Mouse (Mus musculus) heart, embryonic 16.5 days (tissue): Measurements from ENCODE around the gene Gcnt7. TPM values are rescaled to one million over a fixed set of nuclear protein-coding genes. Genes with fewer than 3 reads are reported as not detected.

Experiments
- ATAC-seq: fragments of 200-750 bp; cut with Nextera tagmentation; replicated peaks from 2 replicates; pipeline ENCODE4 v1.8.0; 2017; ENCODE audit warnings: moderate number of reproducible peaks; ENCODE audit not compliant: insufficient read depth, low FRiP score; ENCODE audit errors: extremely low read depth
- H3K27ac ChIP-seq: fragments of 300-500 bp; sonication (generic); 2 replicates; pipeline ENCODE4 v1.5.1; 2014; ENCODE audit warnings: mild to moderate bottlenecking, low read length, control low read depth, moderate library complexity
- H3K27me3 ChIP-seq: fragments of 300-500 bp; sonication (generic); 2 replicates; pipeline ENCODE4 v1.6.1; 2014; ENCODE audit warnings: low read length, mixed read lengths; ENCODE audit not compliant: control insufficient read depth, insufficient read depth
- H3K36me3 ChIP-seq: fragments of 300-500 bp; sonication (generic); 2 replicates; pipeline ENCODE4 v1.6.1; 2014; ENCODE audit not compliant: control insufficient read depth, insufficient read depth
- H3K4me1 ChIP-seq: fragments of 300-500 bp; sonication (generic); 2 replicates; pipeline ENCODE4 v1.6.1; 2014; ENCODE audit warnings: low read length, mixed read lengths; ENCODE audit not compliant: control insufficient read depth, insufficient read depth
- H3K4me2 ChIP-seq: fragments of 300-500 bp; sonication (generic); 2 replicates; pipeline ENCODE4 v1.6.1; 2014; ENCODE audit warnings: low read depth, mild to moderate bottlenecking, control low read depth, low read length
- H3K4me3 ChIP-seq: fragments of 300-500 bp; sonication (generic); 2 replicates; pipeline ENCODE4 v1.5.1; 2014; ENCODE audit warnings: mild to moderate bottlenecking, control low read depth, low read length
- H3K9ac ChIP-seq: fragments of 300-500 bp; sonication (generic); 2 replicates; pipeline ENCODE4 v1.6.1; 2014; ENCODE audit warnings: low read length, control low read depth
- H3K9me3 ChIP-seq: fragments of 300-500 bp; sonication (generic); replicated peaks from 2 replicates; pipeline ENCODE4 v1.6.1; 2016; ENCODE audit warnings: low read length; ENCODE audit not compliant: control insufficient read depth
- WGBS: fragments of 180-500 bp; shearing (Covaris S2); extraction: QIAGEN DNeasy Blood & Tissue Kit; methylation state at CpG from one replicate; pipeline ENCODE4 v1.1.7; 2014; 5-methylcytosine and 5-hydroxymethylcytosine counted together
- polyA plus RNA-seq: library from polyadenylated mRNA; unstranded; fragments of >200 nt; fragmentation: Nextera tagmentation; extraction: Ambion mirVana; gene quantifications from 2 replicates; pipeline ENCODE4 v1.2.1, GENCODE M21; 2015

The Gcnt7 gene
- polyA plus RNA-seq, 1 experiment from 2014 or later = 1.4 TPM

GRCm38 (mm10) chr2:172467206-172467605 is 8.8 kb upstream of the Gcnt7 start:
- no peak overlapping the region for H3K4me3 ChIP-seq
- no peaks in the 10 kb centered on the region for H3K27me3 ChIP-seq
- no peak for ATAC-seq
- 96% methylated on average over 5 of the region's 5 CpGs for WGBS
- no peak overlapping the region for H3K27ac ChIP-seq
- no peak overlapping the region for H3K9ac ChIP-seq
- H3K36me3 ChIP-seq = peaks cover 31% of the 10 kb centered on the region
- no peaks in the 10 kb centered on the region for H3K4me1 ChIP-seq
- H3K4me2 ChIP-seq = no peak overlapping the region
- no peaks in the 10 kb centered on the region for H3K9me3 ChIP-seq

- Histone ChIP-seq H3K27me3 (no peaks in the 10 kb centered on the region), H3K36me3 (peaks cover 31% of the 10 kb centered on the region), H3K9me3 (no peaks in the 10 kb centered on the region), H3K4me1 (no peaks in the 10 kb centered on the region), H3K4me2 (no peak overlapping the region), H3K4me3 (no peak overlapping the region), H3K27ac (no peak overlapping the region), H3K9ac (no peak overlapping the region)
- ATAC-seq = no peak
- WGBS = 88% methylated on average over 11 of the region's 11 CpGs
Observed at GRCm38 (mm10) chr2:172466427-172467132, 8.2 kb upstream of the Gcnt7 start.

DNA sequence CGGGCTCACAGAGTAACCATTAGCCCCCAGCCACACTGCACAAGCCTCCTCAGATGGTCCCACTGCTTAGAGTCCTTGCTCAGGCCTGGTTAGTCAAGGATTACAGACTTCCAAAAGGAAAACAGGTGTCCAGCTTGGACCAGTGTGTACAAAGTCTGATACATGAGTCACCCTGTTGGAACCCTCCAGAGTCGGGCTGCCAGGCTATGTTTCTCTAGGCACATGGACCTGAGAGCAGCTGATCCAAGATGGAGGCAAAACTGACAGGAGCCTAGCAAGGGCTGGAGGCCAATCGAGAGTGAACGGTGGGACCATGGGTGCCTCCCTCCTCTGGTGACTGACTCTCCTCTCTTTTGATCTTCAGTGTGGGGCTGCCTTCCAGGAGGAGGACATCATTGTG is 4.4 kb upstream of the Gcnt7 start:
- H3K4me1 ChIP-seq = no peaks in the 10 kb centered on the region
- H3K36me3 ChIP-seq = peaks cover 21% of the 10 kb centered on the region
- H3K4me2 ChIP-seq = no peak overlapping the region
- H3K27ac ChIP-seq = no peak overlapping the region
- no peak for ATAC-seq
- H3K27me3 ChIP-seq = no peaks in the 10 kb centered on the region
- H3K4me3 ChIP-seq = no peak overlapping the region
- H3K9ac ChIP-seq = no peak overlapping the region
- no peaks in the 10 kb centered on the region for H3K9me3 ChIP-seq
- 86% methylated on average over 4 of the region's 4 CpGs for WGBS

DNA sequence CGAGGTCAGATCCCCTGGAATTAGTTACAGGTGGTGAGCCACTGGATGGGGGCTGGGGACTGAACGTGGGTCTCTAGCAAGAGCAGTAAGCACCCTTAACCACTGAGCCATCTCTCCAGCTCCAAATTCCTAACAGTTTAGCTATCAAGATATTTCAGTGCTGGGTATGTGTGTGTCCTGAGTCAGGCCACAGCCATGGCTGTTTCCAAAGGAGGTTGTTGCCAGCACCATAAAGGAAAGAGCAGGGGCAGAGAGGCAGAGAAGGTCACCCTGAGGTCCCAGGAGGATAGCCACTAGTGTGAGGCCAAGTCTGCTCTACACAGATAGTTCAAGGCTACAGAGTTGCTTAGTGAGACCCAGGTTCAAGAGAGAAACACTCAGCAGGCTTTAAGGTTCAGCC is 2.3 kb upstream of the Gcnt7 start:
- Histone ChIP-seq H3K9ac (no peak overlapping the region), H3K4me3 (no peak overlapping the region), H3K27me3 (no peaks in the 10 kb centered on the region), H3K9me3 (no peaks in the 10 kb centered on the region), H3K4me1 (no peaks in the 10 kb centered on the region), H3K27ac (no peak overlapping the region), H3K4me2 (no peak overlapping the region), H3K36me3 (peaks cover 8% of the 10 kb centered on the region)
- WGBS = 57% methylated on average over 2 of the region's 2 CpGs
- ATAC-seq = no peak

DNA sequence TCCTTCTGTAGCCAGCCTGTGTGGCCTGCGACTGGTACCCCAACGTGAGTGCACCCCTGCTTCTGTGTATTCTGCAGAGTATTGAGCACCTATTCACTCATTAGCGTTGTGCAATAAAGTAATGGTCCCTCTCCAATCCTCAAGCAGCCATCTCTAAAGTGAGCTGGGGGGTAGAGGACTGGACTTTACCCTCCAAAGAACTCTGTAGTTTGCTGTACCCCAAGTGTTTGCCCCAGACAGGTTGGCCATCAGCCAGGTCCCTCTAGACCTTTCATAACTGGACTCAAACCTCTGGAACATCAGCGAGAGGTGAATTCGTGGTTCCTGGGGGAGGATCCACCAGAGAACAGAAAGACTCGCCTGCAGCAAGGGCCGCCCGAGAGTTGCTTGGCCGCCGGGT is 5.9 kb downstream of the Gcnt7 start:
- no peak for ATAC-seq
- H3K36me3 ChIP-seq = peaks cover 38% of the 10 kb centered on the region
- no peak overlapping the region for H3K4me2 ChIP-seq
- H3K4me1 ChIP-seq = no peaks in the 10 kb centered on the region
- no peak overlapping the region for H3K4me3 ChIP-seq
- H3K9ac ChIP-seq = no peak overlapping the region
- no peaks in the 10 kb centered on the region for H3K9me3 ChIP-seq
- H3K27me3 ChIP-seq = no peaks in the 10 kb centered on the region
- no peak overlapping the region for H3K27ac ChIP-seq
- 93% methylated on average over 10 of the region's 10 CpGs for WGBS

GRCm38 (mm10) chr2:172452031-172452430 is 6.4 kb downstream of the Gcnt7 start:
- WGBS = 89% methylated on average over 4 of the region's 4 CpGs
- Histone ChIP-seq H3K27ac (no peak overlapping the region), H3K4me3 (no peak overlapping the region), H3K9me3 (no peaks in the 10 kb centered on the region), H3K36me3 (peaks cover 42% of the 10 kb centered on the region), H3K27me3 (no peaks in the 10 kb centered on the region), H3K4me2 (no peak overlapping the region), H3K9ac (no peak overlapping the region), H3K4me1 (no peaks in the 10 kb centered on the region)
- ATAC-seq = no peak

- 76% methylated on average over 6 of the region's 6 CpGs for WGBS
- Histone ChIP-seq H3K4me2 (no peak overlapping the region), H3K27me3 (no peaks in the 10 kb centered on the region), H3K9me3 (no peaks in the 10 kb centered on the region), H3K9ac (no peak overlapping the region), H3K36me3 (peaks cover 52% of the 10 kb centered on the region), H3K27ac (no peak overlapping the region), H3K4me3 (no peak overlapping the region), H3K4me1 (no peaks in the 10 kb centered on the region)
- ATAC-seq = peak; percentile 59
Observed at GRCm38 (mm10) chr2:172450640-172451039, 7.8 kb downstream of the Gcnt7 start.

DNA sequence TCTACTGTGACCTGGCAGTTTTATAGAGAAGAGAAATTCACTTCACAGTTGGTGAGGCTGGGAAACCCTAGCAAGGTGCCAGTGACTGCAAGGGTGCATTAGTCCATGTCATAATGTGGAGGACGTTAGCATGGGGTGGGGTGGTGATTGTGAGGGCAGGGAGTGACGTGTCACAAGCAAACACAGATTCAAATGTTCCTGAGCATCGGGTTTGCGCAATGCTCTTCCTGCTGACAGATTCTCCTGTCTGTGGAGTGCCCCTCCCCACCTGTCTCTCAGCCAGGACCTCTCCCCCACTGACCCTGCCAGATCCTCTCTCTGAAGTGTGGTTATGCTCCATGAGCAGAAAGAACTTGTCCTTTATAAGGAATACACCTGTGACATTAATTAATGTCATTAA is 10.1 kb downstream of the Gcnt7 start:
- Histone ChIP-seq H3K27me3 (no peaks in the 10 kb centered on the region), H3K4me1 (no peaks in the 10 kb centered on the region), H3K36me3 (peaks cover 47% of the 10 kb centered on the region), H3K27ac (no peak overlapping the region), H3K9ac (no peak overlapping the region), H3K4me3 (no peak overlapping the region), H3K4me2 (no peak overlapping the region), H3K9me3 (no peaks in the 10 kb centered on the region)
- no peak for ATAC-seq
- 85% methylated on average over 4 of the region's 4 CpGs for WGBS

GRCm38 (mm10) chr2:172447317-172447716 is 11.1 kb downstream of the Gcnt7 start:
- Histone ChIP-seq H3K9ac (no peak overlapping the region), H3K9me3 (no peaks in the 10 kb centered on the region), H3K4me1 (no peaks in the 10 kb centered on the region), H3K4me3 (no peak overlapping the region), H3K36me3 (peaks cover 47% of the 10 kb centered on the region), H3K27me3 (no peaks in the 10 kb centered on the region), H3K27ac (no peak overlapping the region), H3K4me2 (no peak overlapping the region)
- WGBS = 87% methylated on average over 6 of the region's 6 CpGs
- no peak for ATAC-seq
